Mouse (Mus musculus) lung, adult 2 months (tissue): Measurements from ENCODE around the gene Zfp385c.
"Not testable (repeated sequence)": the region's sequence is repeated elsewhere in the genome, so short reads cannot be mapped to it uniquely, and the experiment has no call there.

Experiments used
- CTCF ChIP-seq: fragments of 200-500 bp; IDR thresholded peaks from 2 replicates; pipeline ENCODE4 v1.5.1; 2011; ENCODE audit warnings: mild to moderate bottlenecking, low read length, control low read depth; ENCODE audit not compliant: insufficient read depth
- POLR2A ChIP-seq: fragments of 200-500 bp; IDR thresholded peaks from 2 replicates; pipeline ENCODE4 v1.6.1; 2011; ENCODE audit warnings: low read depth, mild to moderate bottlenecking, control low read depth, low read length, borderline replicate concordance; ENCODE audit errors: extremely low read depth

- TF ChIP-seq CTCF, POLR2A: not testable (repeated sequence)
These were observed 75.4 kb downstream of the Zfp385c start for GRCm38 (mm10) chr11:100616836-100617235.
